Mouse (Mus musculus): Measurements from ENCODE around the gene Lnpep.

GRCm38 (mm10) chr17:17583896-17584295, 41.0 kb downstream of the Lnpep start:
- TF ChIP-seq POLR2A (IDR thresholded peaks at IDR 0.05; ENCODE audit: low read depth, low read length) (no peak), CTCF (IDR thresholded peaks at IDR 0.05; ENCODE audit: extremely low read depth, insufficient read length, insufficient replicate concordance, low read depth, low read length) (no peak)

Data from small intestine, adult 2 months (tissue).